Mouse (Mus musculus) pancreas, adult 10 weeks (tissue): ENCODE data around the gene Tmub1. TPM values are rescaled to one million over a fixed set of nuclear protein-coding genes. Genes with fewer than 3 reads are reported as not detected.

Experiments used
- polyA plus RNA-seq: library from polyadenylated mRNA; stranded (reverse); fragments of 350-450 nt; fragmentation: Illumina TruSeq; extraction: RNeasy Lipid Tissue Mini Kit (QIAGEN cat#74804); gene quantifications from one replicate; pipeline ENCODE4 v1.2.3, GENCODE M21; 2015; ENCODE audit warnings: low read depth, low replicate concordance; ENCODE audit not compliant: insufficient read depth

Gene Tmub1
- 4.4 TPM for polyA plus RNA-seq

GRCm38 (mm10) chr5:24447624-24448298 is at the start of gene Tmub1:
TSS of gene Tmub1 (minus strand) at chr5:24447854.

GRCm38 (mm10) chr5:24452030-24452690 is 4.5 kb upstream of the Tmub1 start, which contains the start of gene Agap3:
TSS of gene Agap3 (plus strand) at chr5:24452177.

GRCm38 (mm10) chr5:24444746-24445427 is 2.8 kb downstream of the Tmub1 start, which contains the start of gene Fastk:
TSS of gene Fastk (minus strand) at chr5:24445287.

DNA sequence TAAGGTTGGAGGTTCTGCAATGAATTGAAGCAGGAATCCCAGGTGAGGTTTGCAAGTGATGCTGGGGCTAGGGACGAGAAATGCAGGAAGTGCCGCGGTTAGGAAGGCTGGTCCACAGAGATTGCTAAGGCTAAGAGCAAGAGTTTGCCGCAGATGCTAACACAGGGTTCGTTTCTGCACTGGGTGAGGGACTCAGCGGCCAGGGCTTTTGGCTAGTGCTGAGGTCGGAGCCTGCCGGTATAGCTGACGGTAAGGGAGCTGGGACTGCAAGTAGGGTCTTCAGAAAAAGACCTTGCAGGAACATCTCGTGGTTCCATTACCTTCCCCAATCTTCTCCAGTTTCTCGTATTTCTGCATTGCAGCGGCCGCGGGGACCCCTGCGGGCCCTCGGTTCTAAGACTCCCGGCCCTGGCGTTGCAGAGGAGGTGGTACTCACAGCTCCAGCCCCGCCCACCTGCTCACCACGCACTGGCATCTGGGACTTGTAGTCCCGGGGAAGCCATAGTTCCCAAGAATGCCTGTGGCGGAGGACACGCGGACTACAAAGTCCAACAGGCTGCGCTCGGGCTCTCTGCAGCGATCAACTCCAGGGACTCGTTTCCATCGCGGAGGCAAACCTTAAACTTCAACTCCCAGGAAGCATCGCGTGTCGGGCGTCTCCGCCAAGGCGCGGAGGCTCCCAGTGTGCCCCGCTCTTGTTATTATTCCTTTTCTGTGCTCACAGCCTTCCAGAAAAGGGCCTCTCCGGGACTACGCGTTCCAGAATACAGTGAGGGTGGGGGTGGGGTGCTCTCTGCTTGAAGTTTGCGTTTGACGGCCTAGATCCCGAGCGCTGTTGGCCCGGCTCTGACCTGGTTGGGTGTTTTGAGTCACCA is 24.3 kb downstream of the Tmub1 start, which contains the start of the genes Cdk5 and Slc4a2:
Gene Cdk5, minus strand, starts transcription at position 402 of the 875 bp plus-strand sequence.
Gene Slc4a2, plus strand, starts transcription at position 709 of the 875 bp plus-strand sequence.

GRCm38 (mm10) chr5:24413042-24413693 is 34.5 kb downstream of the Tmub1 start, which contains the start of gene Asic3:
TSS of gene Asic3 (plus strand) at chr5:24413392.

Other genes with a start within 250 kb of the Tmub1 start
- gene Kcnh2, start 96.2 kb downstream of the Tmub1 start, polyA plus RNA-seq = 4.4 TPM
- gene Nos3, start 83.0 kb downstream of the Tmub1 start, polyA plus RNA-seq = 6.1 TPM
- 0.92 TPM for gene Atg9b, start 55.7 kb downstream of the Tmub1 start, polyA plus RNA-seq
- gene Abcb8, start 54.2 kb downstream of the Tmub1 start, polyA plus RNA-seq = 16.3 TPM
- gene Asic3, start 34.5 kb downstream of the Tmub1 start, polyA plus RNA-seq = not detected
- 16.5 TPM for gene Cdk5, start 24.3 kb downstream of the Tmub1 start, polyA plus RNA-seq
- gene Slc4a2, start 24.0 kb downstream of the Tmub1 start, polyA plus RNA-seq = 26.8 TPM
- gene Fastk, start 2.6 kb downstream of the Tmub1 start, polyA plus RNA-seq = 66.7 TPM
- gene Agap3, start 4.3 kb upstream of the Tmub1 start, polyA plus RNA-seq = 26.5 TPM
- not detected for gene Gbx1, start 79.3 kb upstream of the Tmub1 start, polyA plus RNA-seq
- not detected for gene Asb10, start 93.1 kb upstream of the Tmub1 start, polyA plus RNA-seq
- not detected for gene 4931409K22Rik, start 109.0 kb upstream of the Tmub1 start, polyA plus RNA-seq
- 8.9 TPM for gene Abcf2, start 129.6 kb upstream of the Tmub1 start, polyA plus RNA-seq
- gene Chpf2, start 138.9 kb upstream of the Tmub1 start, polyA plus RNA-seq = 20.5 TPM
- 5.5 TPM for gene Smarcd3, start 176.6 kb upstream of the Tmub1 start, polyA plus RNA-seq
- 11.7 TPM for gene Nub1, start 237.7 kb upstream of the Tmub1 start, polyA plus RNA-seq